Mouse (Mus musculus): ENCODE measurements at regions not wholly inside any gene's neighbourhood (a gene's known extent, or its start where the extent isn't known, plus 50 kb on each side); places are given as distances from the start of the nearest gene placed in this dataset.

GRCm38 (mm10) chr7:36334857-36335256 is 363.1 kb upstream of the Tshz3 start:
- TF ChIP-seq MAFK (IDR thresholded peaks at IDR 0.05; ENCODE audit: borderline replicate concordance, low read depth, low read length) (no peak), POLR2A (IDR thresholded peaks at IDR 0.05; ENCODE audit: control insufficient read depth in 1 of 2, insufficient read depth in 1 of 2, low read depth in 1 of 2, low read length in 2 of 2, poor library complexity in 1 of 2) (no peak), GABPA (IDR thresholded peaks at IDR 0.05; ENCODE audit: low read depth, low read length) (no peak), MAX (IDR thresholded peaks at IDR 0.05; ENCODE audit: low read length) (no peak), CTCF (IDR thresholded peaks at IDR 0.05 in 2 of 3, conservative IDR thresholded peaks at IDR 0.05 in 1 of 3; ENCODE audit: control insufficient read depth in 1 of 3, insufficient read depth in 1 of 3, low read depth in 2 of 3, low read length in 3 of 3, poor library complexity in 1 of 3, severe bottlenecking in 1 of 3) (no peak), MXI1 (IDR thresholded peaks at IDR 0.05; ENCODE audit: low read depth, low read length) (no peak), POLR2AphosphoS2 (IDR thresholded peaks at IDR 0.05; ENCODE audit: low read length) (no peak), NRF1 (IDR thresholded peaks at IDR 0.05; ENCODE audit: insufficient read depth, low read depth, low read length, poor library complexity, severe bottlenecking) (no peak), BHLHE40 (IDR thresholded peaks at IDR 0.05; ENCODE audit: borderline replicate concordance, low read depth, low read length) (no peak)
